Mouse (Mus musculus): Measurements from ENCODE around the gene Acadl. TPM values are rescaled to one million over a fixed set of nuclear protein-coding genes. Genes with fewer than 3 reads are reported as not detected.

Gene Acadl
- total and polyA plus RNA-seq, 3 experiments: 10.1 to 114 (median 35.9) TPM

DNA sequence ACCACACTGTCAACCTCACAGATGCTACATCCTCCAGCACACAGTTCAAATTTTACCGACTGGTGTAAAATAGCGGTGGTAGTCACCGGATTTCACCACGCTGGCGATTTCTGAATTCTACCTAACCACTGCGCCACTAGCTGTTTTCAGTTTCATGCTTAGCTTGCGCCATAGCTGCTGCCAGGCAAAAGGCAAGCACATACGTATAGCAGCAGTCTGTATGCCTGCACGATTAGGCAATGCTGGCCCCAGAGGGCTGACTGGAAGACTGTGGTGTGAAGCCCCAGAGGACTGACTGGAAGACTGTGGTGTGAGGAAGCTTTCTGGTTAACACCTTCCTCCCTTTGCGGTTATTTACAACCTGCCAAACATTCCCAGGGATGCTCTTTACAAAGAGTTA lies 21.1 kb downstream of the Acadl start:
- DNase-seq (ENCODE audit: low spot score) (no peak), ATAC-seq (ENCODE audit: extremely low read depth, insufficient number of reproducible peaks, low FRiP score, poor library complexity, severe bottlenecking) (no peak)
- H3K27me3 ChIP-seq (ENCODE audit: insufficient read depth, low read length): no peaks in the 10 kb centered on the region
- TF ChIP-seq GATA1 (IDR thresholded peaks at IDR 0.05; ENCODE audit: borderline replicate concordance, low read length) (no peak), CTCF (IDR thresholded peaks at IDR 0.05; ENCODE audit: low read depth, low read length) (no peak), POLR2AphosphoS5 (IDR thresholded peaks at IDR 0.05; ENCODE audit: insufficient replicate concordance, low read depth, low read length) (no peak)
- H3K9me3 ChIP-seq (replicated peaks): no peaks in the 10 kb centered on the region
- no peak overlapping the region for H3K4me3 ChIP-seq (ENCODE audit: low read depth, low read length)
- H3K4me1 ChIP-seq (ENCODE audit: insufficient read depth, low read depth, low read length): peaks cover 18% of the 10 kb centered on the region
- peaks cover 49% of the 10 kb centered on the region for H3K36me3 ChIP-seq (replicated peaks)

GRCm38 (mm10) chr1:66841510-66841909 lies 21.6 kb downstream of the Acadl start:
- no peak for ATAC-seq (ENCODE audit: extremely low read depth, insufficient number of reproducible peaks, low FRiP score, poor library complexity, severe bottlenecking)
- Histone ChIP-seq H3K4me1 (ENCODE audit: insufficient read depth, low read depth, low read length) (peaks cover 18% of the 10 kb centered on the region), H3K4me3 (ENCODE audit: low read depth, low read length) (no peak overlapping the region), H3K36me3 (replicated peaks) (peaks cover 49% of the 10 kb centered on the region), H3K9me3 (replicated peaks) (no peaks in the 10 kb centered on the region), H3K27me3 (ENCODE audit: insufficient read depth, low read length) (no peaks in the 10 kb centered on the region)
- no peak for TF ChIP-seq POLR2AphosphoS5 (IDR thresholded peaks at IDR 0.05; ENCODE audit: insufficient replicate concordance, low read depth, low read length)
- no peak for TF ChIP-seq GATA1 (IDR thresholded peaks at IDR 0.05; ENCODE audit: borderline replicate concordance, low read length)
- no peak for TF ChIP-seq CTCF (IDR thresholded peaks at IDR 0.05; ENCODE audit: low read depth, low read length)
- no peak for TF ChIP-seq GATA2 (IDR thresholded peaks at IDR 0.05; ENCODE audit: borderline replicate concordance, low read depth, low read length)
- DNase-seq (ENCODE audit: low spot score): no peak

DNA sequence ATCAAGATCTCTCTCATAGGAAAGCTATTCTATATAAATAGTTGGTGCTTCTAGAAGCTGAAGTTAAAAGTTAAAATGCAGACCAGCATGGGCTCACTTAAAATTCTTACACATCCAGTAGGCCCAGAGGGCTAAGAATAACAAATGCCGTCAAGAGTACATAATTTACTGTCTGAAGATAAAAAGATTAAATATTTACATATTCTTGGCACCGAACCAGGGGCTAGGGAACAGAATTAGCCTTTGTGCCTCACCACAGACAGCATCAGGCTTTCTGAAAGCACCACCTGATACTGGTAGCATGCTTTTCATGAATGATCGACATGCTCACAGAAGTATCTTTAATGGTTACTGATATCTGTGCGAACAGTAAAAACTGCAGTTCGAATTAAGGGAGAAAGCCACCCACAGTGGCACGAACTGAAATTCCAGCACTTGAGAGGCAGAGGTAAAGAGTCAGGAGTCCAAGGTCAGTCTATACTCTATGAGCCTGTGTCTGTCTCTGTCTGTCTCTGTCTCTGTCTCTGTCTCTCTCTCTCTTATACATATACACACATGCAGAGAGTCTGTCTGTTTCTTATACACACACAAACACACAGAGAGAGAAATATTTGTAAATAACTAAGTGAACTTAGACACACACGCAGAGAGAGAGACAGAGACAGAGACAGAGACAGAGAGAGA lies 23.2 kb downstream of the Acadl start:
- Histone ChIP-seq H3K4me3 (ENCODE audit: low read depth, low read length) (no peak overlapping the region), H3K9me3 (replicated peaks) (no peaks in the 10 kb centered on the region), H3K27me3 (ENCODE audit: insufficient read depth, low read length) (no peaks in the 10 kb centered on the region), H3K36me3 (replicated peaks) (peaks cover 43% of the 10 kb centered on the region), H3K4me1 (ENCODE audit: insufficient read depth, low read depth, low read length) (peaks cover 7% of the 10 kb centered on the region)
- ATAC-seq (ENCODE audit: extremely low read depth, insufficient number of reproducible peaks, low FRiP score, poor library complexity, severe bottlenecking) (no peak), DNase-seq (ENCODE audit: low spot score) (no peak)
- TF ChIP-seq CTCF (IDR thresholded peaks at IDR 0.05; ENCODE audit: low read depth, low read length) (no peak), POLR2AphosphoS5 (IDR thresholded peaks at IDR 0.05; ENCODE audit: insufficient replicate concordance, low read depth, low read length) (no peak), TAL1 (conservative IDR thresholded peaks at IDR 0.05; ENCODE audit: low read depth, low read length) (no peak), GATA1 (IDR thresholded peaks at IDR 0.05; ENCODE audit: borderline replicate concordance, low read length) (no peak), GATA2 (IDR thresholded peaks at IDR 0.05; ENCODE audit: borderline replicate concordance, low read depth, low read length) (no peak)

- ATAC-seq (ENCODE audit: extremely low read depth, insufficient number of reproducible peaks, low FRiP score, poor library complexity, severe bottlenecking): no peak
- Histone ChIP-seq H3K4me1 (ENCODE audit: insufficient read depth, low read depth, low read length) (peaks cover 7% of the 10 kb centered on the region), H3K9me3 (replicated peaks) (no peaks in the 10 kb centered on the region), H3K4me3 (ENCODE audit: low read depth, low read length) (no peak overlapping the region), H3K36me3 (replicated peaks) (peaks cover 46% of the 10 kb centered on the region), H3K27me3 (ENCODE audit: insufficient read depth, low read length) (no peaks in the 10 kb centered on the region)
- TF ChIP-seq POLR2AphosphoS5 (IDR thresholded peaks at IDR 0.05; ENCODE audit: insufficient replicate concordance, low read depth, low read length): no peak
- no peak for TF ChIP-seq CTCF (IDR thresholded peaks at IDR 0.05; ENCODE audit: low read depth, low read length)
- no peak for DNase-seq (ENCODE audit: low spot score)
These were observed 23.9 kb downstream of the Acadl start for GRCm38 (mm10) chr1:66839135-66839534.

- peak; percentile 50; the same call in 1 of the 2 replicates for ATAC-seq (ENCODE audit: extremely low read depth, insufficient number of reproducible peaks, low FRiP score, poor library complexity, severe bottlenecking)
These were observed 24.7 kb downstream of the Acadl start for GRCm38 (mm10) chr1:66838184-66839042.

GRCm38 (mm10) chr1:66837207-66837606 lies 25.9 kb downstream of the Acadl start:
- Histone ChIP-seq H3K9me3 (replicated peaks) (no peaks in the 10 kb centered on the region), H3K36me3 (replicated peaks) (peaks cover 42% of the 10 kb centered on the region), H3K27me3 (ENCODE audit: insufficient read depth, low read length) (no peaks in the 10 kb centered on the region), H3K4me3 (ENCODE audit: low read depth, low read length) (no peak overlapping the region), H3K4me1 (ENCODE audit: insufficient read depth, low read depth, low read length) (peaks cover 7% of the 10 kb centered on the region)
- no peak for DNase-seq (ENCODE audit: low spot score)
- TF ChIP-seq GATA1 (IDR thresholded peaks at IDR 0.05; ENCODE audit: borderline replicate concordance, low read length) (no peak), CTCF (IDR thresholded peaks at IDR 0.05; ENCODE audit: low read depth, low read length) (no peak), TAL1 (conservative IDR thresholded peaks at IDR 0.05; ENCODE audit: low read depth, low read length) (no peak), GATA2 (IDR thresholded peaks at IDR 0.05; ENCODE audit: borderline replicate concordance, low read depth, low read length) (no peak), POLR2AphosphoS5 (IDR thresholded peaks at IDR 0.05; ENCODE audit: insufficient replicate concordance, low read depth, low read length) (no peak)
- ATAC-seq (ENCODE audit: extremely low read depth, insufficient number of reproducible peaks, low FRiP score, poor library complexity, severe bottlenecking): no peak

More at GRCm38 (mm10) chr1:66838184-66839042, 24.7 kb downstream of the Acadl start:
- Histone ChIP-seq H3K9me3 (replicated peaks) (no peaks in the 10 kb centered on the region), H3K4me1 (ENCODE audit: insufficient read depth, low read depth, low read length) (peaks cover 7% of the 10 kb centered on the region), H3K4me3 (ENCODE audit: low read depth, low read length) (peak overlapping the region; percentile 60), H3K36me3 (replicated peaks) (peaks cover 47% of the 10 kb centered on the region), H3K27me3 (ENCODE audit: insufficient read depth, low read length) (no peaks in the 10 kb centered on the region)
- TF ChIP-seq POLR2AphosphoS5 (IDR thresholded peaks at IDR 0.05; ENCODE audit: insufficient replicate concordance, low read depth, low read length): no peak
- no peak for TF ChIP-seq GATA2 (IDR thresholded peaks at IDR 0.05; ENCODE audit: borderline replicate concordance, low read depth, low read length)
- no peak for TF ChIP-seq GATA1 (IDR thresholded peaks at IDR 0.05; ENCODE audit: borderline replicate concordance, low read length)
- TF ChIP-seq CTCF (IDR thresholded peaks at IDR 0.05; ENCODE audit: low read depth, low read length): peak; percentile 59; the same call in 1 of the 2 replicates
- DNase-seq (ENCODE audit: low spot score): no peak

Data from G1E (cell line).